ENCODE assay signal across 20 mouse cellular contexts in genomic region chr1:171473506-171473905, GRCm38 (mm10). TPM values are rescaled to one million over a fixed set of nuclear protein-coding genes. Genes with fewer than 3 reads are reported as not detected.
"Had no signal": no experiment of that assay in that cellular context is flagged by ENCODE, and none has a peak within 500 bp of the region (broad histone marks: within the 10 kb centered on the region; RNA-seq: fewer than 3 reads in every experiment).

No protein-coding gene starts in this region.

- H3K27ac ChIP-seq: midbrain, embryonic 10.5 days; midbrain, embryonic 12.5 days; neural tube, embryonic 13.5 days; neural tube, embryonic 15.5 days had no signal

- H3K4me3 ChIP-seq: midbrain, embryonic 10.5 days; midbrain, embryonic 12.5 days; myocyte; neural tube, embryonic 13.5 days; neural tube, embryonic 15.5 days had no signal

- H3K27me3 ChIP-seq: midbrain, embryonic 12.5 days; neural tube, embryonic 13.5 days; neural tube, embryonic 15.5 days had no signal

- H3K9me3 ChIP-seq: midbrain, embryonic 10.5 days; midbrain, embryonic 12.5 days; neural tube, embryonic 13.5 days; neural tube, embryonic 15.5 days had no signal

- H3K36me3 ChIP-seq: midbrain, embryonic 10.5 days; midbrain, embryonic 12.5 days; neural tube, embryonic 13.5 days; neural tube, embryonic 15.5 days had no signal

- H3K4me2 ChIP-seq: lung, embryonic 14.5 days; midbrain, embryonic 12.5 days; neural tube, embryonic 13.5 days; neural tube, embryonic 15.5 days had no signal

- ATAC-seq: midbrain, embryonic 16.5 days had no signal

- H3K9ac ChIP-seq: lung, embryonic 14.5 days; midbrain, embryonic 12.5 days; neural tube, embryonic 13.5 days; neural tube, embryonic 15.5 days had no signal

- DNase-seq: lung, adult 18-20 months; lung, embryonic 14.5 days; lung, postnatal 10 days; lung, postnatal 4 days; midbrain, embryonic 14.5 days; retina, postnatal 1 day; right cerebral cortex, adult 18-20 months; right cerebral cortex, postnatal 25 days; right cerebral cortex, postnatal 4 days; spleen, adult 18-20 months; thymus, adult 2 months; thymus, postnatal 25 days; thymus, postnatal 4 days had no signal

- H3K4me1 ChIP-seq: midbrain, embryonic 10.5 days; midbrain, embryonic 12.5 days; neural tube, embryonic 13.5 days; neural tube, embryonic 15.5 days had no signal

RNA-seq across cellular contexts. Expression of gene Tstd1, which starts 54.8 kb away (rescaled TPM):
- total RNA-seq: megakaryocyte-erythroid progenitor cell, adult 5-6 weeks had no signal
